Mouse (Mus musculus): ENCODE results near the gene Tle3.

Tle3 gene

GRCm38 (mm10) chr9:61401664-61402063, 29.5 kb downstream of the Tle3 start:
- DNase-seq = no peak

GRCm38 (mm10) chr9:61402268-61402667, 30.1 kb downstream of the Tle3 start:
- no peak for DNase-seq

GRCm38 (mm10) chr9:61402716-61403115, 30.6 kb downstream of the Tle3 start:
- DNase-seq = no peak

- DNase-seq = no peak
These were observed 31.9 kb downstream of the Tle3 start for GRCm38 (mm10) chr9:61403866-61404614.

GRCm38 (mm10) chr9:61404615-61404980, 32.4 kb downstream of the Tle3 start:
- no peak for DNase-seq

- DNase-seq = peak; percentile 97
These were observed 32.9 kb downstream of the Tle3 start for GRCm38 (mm10) chr9:61404998-61405621.

GRCm38 (mm10) chr9:61406343-61406742, 34.2 kb downstream of the Tle3 start:
- peak; percentile 90 for DNase-seq

- no peak for DNase-seq
These were observed 36.9 kb downstream of the Tle3 start for GRCm38 (mm10) chr9:61409046-61409445.

- peak; percentile 96 for DNase-seq
These were observed 41.7 kb downstream of the Tle3 start for GRCm38 (mm10) chr9:61413665-61414456.

GRCm38 (mm10) chr9:61416571-61416970, 44.4 kb downstream of the Tle3 start:
- no peak for DNase-seq

- no peak for DNase-seq
These were observed 49.5 kb downstream of the Tle3 start for GRCm38 (mm10) chr9:61421626-61422025.

- DNase-seq = no peak
These were observed 52.1 kb downstream of the Tle3 start for GRCm38 (mm10) chr9:61424245-61424644.

- no peak for DNase-seq
These were observed 54.3 kb downstream of the Tle3 start for GRCm38 (mm10) chr9:61426493-61426892.

GRCm38 (mm10) chr9:61427051-61427450, 54.9 kb downstream of the Tle3 start:
- no peak for DNase-seq

- DNase-seq = peak; percentile 95
These were observed 55.7 kb downstream of the Tle3 start for GRCm38 (mm10) chr9:61427901-61428300.

- DNase-seq = no peak
These were observed 59.7 kb downstream of the Tle3 start for GRCm38 (mm10) chr9:61431830-61432229.

GRCm38 (mm10) chr9:61433206-61433605, 61.0 kb downstream of the Tle3 start:
- DNase-seq = no peak

- DNase-seq = peak; percentile 92
These were observed 61.9 kb downstream of the Tle3 start for GRCm38 (mm10) chr9:61434062-61434461.

GRCm38 (mm10) chr9:61435191-61435989, 63.2 kb downstream of the Tle3 start:
- DNase-seq = peak; percentile 99

GRCm38 (mm10) chr9:61436104-61436503, 63.9 kb downstream of the Tle3 start:
- DNase-seq = no peak

GRCm38 (mm10) chr9:61436761-61437160, 64.6 kb downstream of the Tle3 start:
- DNase-seq = no peak

GRCm38 (mm10) chr9:61439092-61439491, 66.9 kb downstream of the Tle3 start:
- no peak for DNase-seq

- DNase-seq = no peak
These were observed 67.8 kb downstream of the Tle3 start for GRCm38 (mm10) chr9:61439979-61440378.
